Mouse (Mus musculus) heart, embryonic 10.5 days (tissue): Measurements from ENCODE around the gene H2-D1. TPM values are rescaled to one million over a fixed set of nuclear protein-coding genes. Genes with fewer than 3 reads are reported as not detected.
A peak's percentile ranks its signal among the peaks of the same experiment; 100 is the strongest.

Experiments
- DNase-seq: peaks from one replicate; pipeline ENCODE4 v3.0.0-alpha.2; 2017; ENCODE audit warnings: low spot score
- H3K27ac ChIP-seq: fragments of 300-500 bp; sonication (generic); 2 replicates; pipeline ENCODE4 v1.5.1; 2016; ENCODE audit warnings: mild to moderate bottlenecking
- H3K27me3 ChIP-seq: fragments of 300-500 bp; sonication (generic); 2 replicates; pipeline ENCODE4 v1.6.1; 2016; ENCODE audit warnings: mild to moderate bottlenecking; ENCODE audit not compliant: poor library complexity, insufficient read depth, severe bottlenecking
- H3K36me3 ChIP-seq: fragments of 300-500 bp; sonication (generic); 2 replicates; pipeline ENCODE4 v1.6.1; 2016; ENCODE audit warnings: mild to moderate bottlenecking, moderate library complexity
- H3K4me1 ChIP-seq: fragments of 300-500 bp; sonication (generic); 2 replicates; pipeline ENCODE4 v1.6.1; 2016; ENCODE audit warnings: mild to moderate bottlenecking
- H3K4me3 ChIP-seq: fragments of 300-500 bp; sonication (generic); 2 replicates; pipeline ENCODE4 v1.5.1; 2016; ENCODE audit warnings: mild to moderate bottlenecking, moderate library complexity
- H3K9me3 ChIP-seq: fragments of 300-500 bp; sonication (generic); 2 replicates; pipeline ENCODE4 v1.6.1; 2016; ENCODE audit warnings: mild to moderate bottlenecking, moderate library complexity
- WGBS: fragments of 180-500 bp; shearing (Covaris S2); methylation state at CpG from one replicate; pipeline ENCODE4 v1.1.7; 2016; 5-methylcytosine and 5-hydroxymethylcytosine counted together
- polyA plus RNA-seq: library from polyadenylated mRNA; unstranded; fragments of >200 nt; fragmentation: Nextera tagmentation; extraction: Ambion mirVana; gene quantifications from 2 replicates; pipeline ENCODE4 v1.2.1, GENCODE M21; 2016

The H2-D1 gene
- polyA plus RNA-seq, 1 experiment from 2014 or later, result 25.0 TPM

DNA sequence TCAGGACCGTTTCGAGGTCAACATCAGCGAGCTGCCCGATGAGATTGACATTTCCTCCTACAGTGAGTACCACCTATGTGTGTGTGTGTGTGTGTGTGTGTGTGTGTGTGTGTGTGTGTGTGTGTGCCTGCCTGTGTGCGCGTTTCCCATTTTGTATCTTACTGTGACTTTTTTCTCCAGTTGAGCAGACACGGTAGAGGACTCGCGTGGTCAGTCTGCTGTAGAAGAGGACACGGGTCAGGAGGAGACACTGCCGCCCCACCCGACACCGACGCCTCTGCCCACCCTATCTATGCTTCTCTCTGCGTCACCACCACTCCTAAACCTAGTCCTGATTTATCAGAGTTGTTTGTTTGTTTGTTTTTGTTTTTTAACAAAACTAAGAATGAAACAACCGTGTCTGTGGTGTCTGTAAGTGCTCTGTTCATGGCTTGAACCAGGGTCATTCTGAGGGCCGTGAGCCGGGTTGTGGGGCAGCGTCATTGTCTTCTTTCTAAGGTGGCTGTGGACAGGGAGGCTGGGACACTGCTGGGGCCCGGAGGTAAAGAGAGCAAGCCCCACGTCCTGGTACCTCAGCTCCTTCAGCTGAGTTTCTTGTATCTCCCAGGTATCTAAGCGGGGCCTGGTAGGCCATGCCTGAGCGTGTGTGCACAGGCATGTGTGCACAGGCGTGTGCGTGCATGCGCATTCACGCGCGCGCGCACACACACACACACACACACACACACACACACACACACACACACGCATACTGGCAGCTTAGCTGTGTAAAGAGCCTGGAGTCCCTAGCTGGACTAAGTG, 9.0 kb upstream of the H2-D1 start:
- Histone ChIP-seq H3K27me3 (0 out of 2 replicates have a peak, but pooled peaks cover 4% of the 10 kb centered on the region), H3K4me3 (no peak overlapping the region), H3K27ac (no peak overlapping the region), H3K36me3 (peaks cover 58% of the 10 kb centered on the region), H3K4me1 (no peaks in the 10 kb centered on the region), H3K9me3 (no peaks in the 10 kb centered on the region)
- no peak for DNase-seq
- 88% methylated on average over 32 of the region's 32 CpGs for WGBS

- WGBS, result 61% methylated on average over 11 of the region's 11 CpGs
- Histone ChIP-seq H3K27ac (no peak overlapping the region), H3K4me1 (no peaks in the 10 kb centered on the region), H3K9me3 (no peaks in the 10 kb centered on the region), H3K4me3 (no peak overlapping the region), H3K27me3 (peaks cover 11% of the 10 kb centered on the region; the same call in 1 of the 2 replicates), H3K36me3 (peaks cover 48% of the 10 kb centered on the region)
- DNase-seq, result no peak
These were observed 8.1 kb upstream of the H2-D1 start for GRCm38 (mm10) chr17:35254241-35255098.

DNA sequence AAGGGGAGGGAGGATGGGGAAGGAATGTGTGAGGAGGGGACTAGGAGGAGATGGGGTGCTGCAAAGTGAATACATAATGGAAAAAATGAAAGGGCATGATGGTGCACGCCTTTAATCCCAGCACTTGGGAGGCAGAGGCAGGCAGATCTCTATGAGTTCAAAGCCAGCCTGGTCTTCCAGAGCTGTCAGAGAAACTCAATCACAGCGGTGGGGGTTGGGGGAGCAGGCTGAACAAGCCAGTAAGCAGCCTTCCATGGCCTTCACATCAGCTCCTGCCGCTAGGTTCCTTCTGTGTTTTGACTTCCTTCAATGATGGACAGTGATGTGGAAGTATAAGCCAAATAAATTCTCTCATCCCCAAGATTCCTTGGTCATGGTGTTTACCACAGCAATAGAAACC, 7.2 kb upstream of the H2-D1 start:
- no peak overlapping the region for H3K27ac ChIP-seq
- DNase-seq, result no peak
- WGBS, result 67% methylated on average over 3 of the region's 3 CpGs
- H3K4me1 ChIP-seq, result no peaks in the 10 kb centered on the region
- peaks cover 40% of the 10 kb centered on the region for H3K36me3 ChIP-seq
- H3K27me3 ChIP-seq, result peaks cover 17% of the 10 kb centered on the region; the same call in 1 of the 2 replicates
- H3K9me3 ChIP-seq, result no peaks in the 10 kb centered on the region
- H3K4me3 ChIP-seq, result no peak overlapping the region

DNA sequence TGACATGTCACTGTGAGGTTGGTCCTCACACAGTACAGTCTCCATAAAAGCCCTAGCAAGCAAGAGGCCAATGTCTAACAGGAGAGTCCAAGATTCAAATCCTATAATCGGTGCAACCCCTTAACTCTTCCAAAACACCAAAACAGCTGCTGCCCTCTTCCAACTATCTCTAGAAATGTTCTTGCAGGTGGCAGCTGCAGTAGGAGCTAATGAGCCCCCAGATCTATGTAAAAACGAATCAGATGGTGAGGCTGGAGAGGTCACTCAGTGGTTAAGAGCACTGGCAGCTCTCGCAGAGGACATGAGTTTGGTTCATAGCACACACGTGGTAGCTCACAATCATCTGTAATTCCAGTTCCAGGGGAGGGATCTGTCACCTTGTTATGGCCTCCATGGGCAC, 6.8 kb upstream of the H2-D1 start:
- H3K36me3 ChIP-seq, result peaks cover 36% of the 10 kb centered on the region
- H3K27ac ChIP-seq, result no peak overlapping the region
- no peaks in the 10 kb centered on the region for H3K9me3 ChIP-seq
- peaks cover 22% of the 10 kb centered on the region for H3K27me3 ChIP-seq
- no peak overlapping the region for H3K4me3 ChIP-seq
- no peaks in the 10 kb centered on the region for H3K4me1 ChIP-seq
- 56% methylated on average over 4 of the region's 4 CpGs for WGBS
- no peak for DNase-seq

- WGBS, result 72% methylated on average over 1 of the region's 1 CpGs
- Histone ChIP-seq H3K27me3 (peaks cover 38% of the 10 kb centered on the region), H3K4me3 (no peak overlapping the region), H3K36me3 (peaks cover 21% of the 10 kb centered on the region), H3K4me1 (no peaks in the 10 kb centered on the region), H3K27ac (no peak overlapping the region), H3K9me3 (no peaks in the 10 kb centered on the region)
- no peak for DNase-seq
These were observed 5.2 kb upstream of the H2-D1 start for GRCm38 (mm10) chr17:35257378-35257777.

DNA sequence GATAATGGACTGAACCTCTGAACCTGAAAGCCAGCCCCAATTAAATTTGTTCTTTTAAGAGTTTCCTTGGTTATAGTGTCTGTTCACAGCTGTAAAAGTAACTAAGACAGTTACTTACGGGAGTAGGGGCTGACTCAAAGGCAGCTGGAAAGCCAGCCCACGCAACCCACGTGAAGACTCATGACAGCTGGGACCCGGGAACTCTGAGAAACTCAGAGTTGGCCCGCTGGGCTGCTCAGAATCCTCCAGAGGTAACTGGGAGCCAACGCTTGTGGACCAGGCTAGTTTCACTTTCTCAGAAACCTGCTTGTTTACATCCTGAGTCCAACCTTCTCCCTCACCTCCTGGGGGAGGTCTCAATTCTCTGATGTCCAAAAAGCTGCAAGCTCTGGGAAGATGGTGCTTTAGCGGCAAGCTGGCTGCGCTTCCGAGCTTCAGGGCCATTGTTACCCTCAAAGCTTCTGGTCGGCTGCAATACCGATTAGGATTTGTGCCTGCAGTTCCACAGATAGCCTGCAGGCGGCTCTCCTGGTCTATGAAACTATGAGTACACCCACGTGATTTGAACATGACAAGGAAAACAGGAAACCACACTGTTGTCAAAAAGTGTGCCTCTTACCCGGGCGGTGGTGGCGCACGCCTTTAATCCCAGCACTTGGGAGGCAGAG, 4.6 kb upstream of the H2-D1 start:
- H3K9me3 ChIP-seq, result no peaks in the 10 kb centered on the region
- H3K4me3 ChIP-seq, result peak overlapping the region; percentile 45
- peaks cover 4% of the 10 kb centered on the region for H3K4me1 ChIP-seq
- peaks cover 44% of the 10 kb centered on the region for H3K27me3 ChIP-seq
- 16% methylated on average over 17 of the region's 17 CpGs for WGBS
- H3K27ac ChIP-seq, result 0 out of 2 replicates have a peak overlapping the region, but pooled peaks have one; percentile 22
- H3K36me3 ChIP-seq, result peaks cover 15% of the 10 kb centered on the region
- DNase-seq, result peak; percentile 91

DNA sequence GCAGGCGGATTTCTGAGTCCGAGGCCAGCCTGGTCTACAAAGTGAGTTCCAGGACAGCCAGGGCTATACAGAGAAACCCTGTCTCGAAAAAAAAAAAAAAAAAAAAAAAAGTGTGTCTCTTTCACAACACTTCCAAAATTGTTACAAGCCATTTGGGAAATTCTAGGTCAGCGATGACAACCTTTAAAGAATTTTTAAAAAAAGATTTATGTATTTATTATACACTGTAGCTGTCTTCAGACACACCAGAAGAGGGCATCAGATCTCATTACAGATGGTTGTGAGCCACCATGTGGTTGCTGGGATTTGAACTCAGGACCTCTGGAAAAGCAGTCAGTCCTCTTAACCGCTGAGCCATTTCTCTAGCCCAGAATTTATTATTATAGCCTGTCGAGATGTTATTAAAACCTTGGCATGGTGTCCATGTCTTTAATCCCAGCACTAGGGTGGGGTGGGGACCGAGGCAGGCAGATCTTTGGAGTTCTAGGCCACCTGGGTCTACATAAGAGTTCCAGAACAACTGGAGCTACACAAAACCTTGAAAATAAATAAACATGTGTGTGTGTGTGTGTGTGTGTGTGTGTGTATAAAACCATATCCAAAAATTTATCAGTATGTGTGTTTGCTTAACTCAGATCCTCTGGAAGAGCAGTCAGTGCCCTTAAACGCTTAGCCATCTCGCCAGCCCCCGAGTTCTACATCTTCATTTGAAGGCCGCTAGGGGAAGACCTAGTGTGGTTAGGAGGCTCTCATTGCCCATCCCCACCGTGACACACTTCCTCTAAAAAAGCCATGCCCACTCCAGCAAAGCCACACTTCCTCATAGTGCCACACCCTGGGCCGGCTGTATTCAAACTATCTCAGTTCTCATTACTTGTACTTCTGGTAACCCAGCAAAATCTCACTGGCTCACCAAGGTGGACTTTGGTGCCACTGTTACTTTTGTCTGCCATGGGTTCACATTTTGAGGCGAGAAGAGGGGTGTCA, 3.7 kb upstream of the H2-D1 start:
- Histone ChIP-seq H3K4me1 (peaks cover 12% of the 10 kb centered on the region), H3K4me3 (no peak overlapping the region), H3K27me3 (peaks cover 52% of the 10 kb centered on the region), H3K27ac (no peak overlapping the region), H3K9me3 (no peaks in the 10 kb centered on the region), H3K36me3 (peaks cover 7% of the 10 kb centered on the region)
- no peak for DNase-seq
- WGBS, result 58% methylated on average over 13 of the region's 14 CpGs

DNA sequence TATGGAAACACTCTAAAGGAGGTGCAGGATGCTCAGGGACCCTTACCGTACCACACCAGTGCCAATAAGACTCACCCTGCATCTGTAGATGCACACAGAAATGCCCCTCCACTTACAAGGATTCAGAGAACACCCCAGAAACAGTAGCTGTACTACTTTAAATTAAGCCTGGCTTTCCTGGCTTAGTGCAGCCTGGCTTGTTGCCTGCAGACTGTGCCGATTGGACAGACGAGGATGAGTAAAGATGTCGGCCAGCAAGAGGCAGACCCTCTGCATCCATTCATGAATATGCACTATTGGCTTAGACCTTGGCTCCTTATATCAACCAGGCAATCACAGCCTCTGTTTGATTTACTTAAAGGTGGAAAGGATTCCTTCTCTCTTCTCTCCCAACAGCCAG, 2.9 kb upstream of the H2-D1 start:
- H3K4me3 ChIP-seq, result no peak overlapping the region
- H3K27me3 ChIP-seq, result peaks cover 60% of the 10 kb centered on the region
- H3K9me3 ChIP-seq, result no peaks in the 10 kb centered on the region
- peaks cover 12% of the 10 kb centered on the region for H3K4me1 ChIP-seq
- no peaks in the 10 kb centered on the region for H3K36me3 ChIP-seq
- no peak for DNase-seq
- no peak overlapping the region for H3K27ac ChIP-seq
- WGBS, result 70% methylated on average over 4 of the region's 4 CpGs

GRCm38 (mm10) chr17:35261651-35262050, 879 bp upstream of the H2-D1 start:
- H3K4me3 ChIP-seq, result no peak overlapping the region
- H3K27me3 ChIP-seq, result peaks cover 76% of the 10 kb centered on the region
- WGBS, result 66% methylated on average over 13 of the region's 13 CpGs

DNA sequence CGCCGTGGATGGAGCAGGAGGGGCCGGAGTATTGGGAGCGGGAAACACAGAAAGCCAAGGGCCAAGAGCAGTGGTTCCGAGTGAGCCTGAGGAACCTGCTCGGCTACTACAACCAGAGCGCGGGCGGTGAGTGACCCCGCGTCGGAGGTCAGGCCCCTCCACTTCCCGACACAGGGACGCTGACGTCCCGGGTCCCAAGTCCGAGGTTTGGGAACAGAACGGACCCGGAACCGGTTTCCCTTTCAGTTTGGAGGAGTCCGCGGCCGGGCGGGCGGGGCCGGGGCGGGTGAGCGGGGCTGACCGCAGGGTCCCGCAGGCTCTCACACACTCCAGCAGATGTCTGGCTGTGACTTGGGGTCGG, 973 bp downstream of the H2-D1 start:
- H3K27me3 ChIP-seq, result peaks cover 77% of the 10 kb centered on the region

More at GRCm38 (mm10) chr17:35261651-35262050, 879 bp upstream of the H2-D1 start:
- H3K9me3 ChIP-seq, result no peaks in the 10 kb centered on the region
- no peaks in the 10 kb centered on the region for H3K36me3 ChIP-seq
- no peak for DNase-seq
- H3K27ac ChIP-seq, result no peak overlapping the region
- H3K4me1 ChIP-seq, result peaks cover 12% of the 10 kb centered on the region

GRCm38 (mm10) chr17:35267399-35268086, 5.0 kb downstream of the H2-D1 start:
- WGBS, result 35% methylated on average over 1 of the region's 1 CpGs
- Histone ChIP-seq H3K9me3 (no peaks in the 10 kb centered on the region), H3K4me3 (no peak overlapping the region)

More for the DNA sequence above, 973 bp downstream of the H2-D1 start:
- no peaks in the 10 kb centered on the region for H3K9me3 ChIP-seq
- H3K27ac ChIP-seq, result peak overlapping the region; percentile 73; the same call in 1 of the 2 replicates
- H3K36me3 ChIP-seq, result no peaks in the 10 kb centered on the region
- WGBS, result 1% methylated on average over 31 of the region's 31 CpGs
- H3K4me1 ChIP-seq, result peaks cover 12% of the 10 kb centered on the region
- DNase-seq, result no peak
- H3K4me3 ChIP-seq, result peak overlapping the region; percentile 83

More at GRCm38 (mm10) chr17:35267399-35268086, 5.0 kb downstream of the H2-D1 start:
- Histone ChIP-seq H3K27me3 (peaks cover 41% of the 10 kb centered on the region), H3K36me3 (no peaks in the 10 kb centered on the region), H3K4me1 (peaks cover 12% of the 10 kb centered on the region), H3K27ac (no peak overlapping the region)
- DNase-seq, result no peak
